Mouse (Mus musculus): ENCODE results near the gene Gadd45b. TPM values are rescaled to one million over a fixed set of nuclear protein-coding genes. Genes with fewer than 3 reads are reported as not detected.

Gadd45b gene
- total RNA-seq, 2 experiments from 2014 or later, result 16.4 to 19.0 TPM

- no peak for DNase-seq (ENCODE audit: low spot score in 2 of 2)
- intact Hi-C loops (cut with DNase I), result no loop called here
Measured at GRCm38 (mm10) chr10:80932700-80933420, 3.0 kb downstream of the Gadd45b start.

GRCm38 (mm10) chr10:80933421-80933979 is 3.6 kb downstream of the Gadd45b start:
- peak in 1 of 2 experiments; percentile 17 for DNase-seq (ENCODE audit: low spot score in 2 of 2)
- intact Hi-C loops (cut with DNase I), result no loop called here

GRCm38 (mm10) chr10:80934136-80934985 is 4.5 kb downstream of the Gadd45b start:
- no peak for DNase-seq (ENCODE audit: low spot score in 2 of 2)
- intact Hi-C loops (cut with DNase I), result no loop called here

- intact Hi-C loops (cut with DNase I), result no loop called here
- DNase-seq (ENCODE audit: low spot score in 2 of 2), result no peak
Measured at GRCm38 (mm10) chr10:80935241-80935640, 5.4 kb downstream of the Gadd45b start.

DNA sequence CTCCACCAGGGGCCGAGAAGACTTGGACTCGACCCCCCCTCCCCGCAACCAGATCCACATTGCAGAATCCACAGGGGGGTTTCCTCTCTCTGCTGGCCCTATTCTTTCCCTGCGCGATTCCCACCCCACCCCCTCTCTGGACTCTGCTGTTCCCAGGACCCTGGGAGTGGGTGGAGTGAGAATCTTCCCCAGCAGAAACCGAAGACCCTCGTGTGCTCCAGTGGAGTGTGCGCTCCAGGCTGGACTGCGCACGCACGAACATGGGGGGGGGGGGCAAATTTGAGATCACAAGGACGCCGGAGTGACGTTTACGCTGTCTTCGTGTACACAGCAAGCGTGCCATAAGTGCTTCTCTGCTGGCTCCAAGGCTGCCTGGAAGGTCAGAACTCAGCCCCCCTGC is 5.8 kb downstream of the Gadd45b start:
- no peak for DNase-seq (ENCODE audit: low spot score in 2 of 2)
- intact Hi-C loops (cut with DNase I), result no loop called here

DNA sequence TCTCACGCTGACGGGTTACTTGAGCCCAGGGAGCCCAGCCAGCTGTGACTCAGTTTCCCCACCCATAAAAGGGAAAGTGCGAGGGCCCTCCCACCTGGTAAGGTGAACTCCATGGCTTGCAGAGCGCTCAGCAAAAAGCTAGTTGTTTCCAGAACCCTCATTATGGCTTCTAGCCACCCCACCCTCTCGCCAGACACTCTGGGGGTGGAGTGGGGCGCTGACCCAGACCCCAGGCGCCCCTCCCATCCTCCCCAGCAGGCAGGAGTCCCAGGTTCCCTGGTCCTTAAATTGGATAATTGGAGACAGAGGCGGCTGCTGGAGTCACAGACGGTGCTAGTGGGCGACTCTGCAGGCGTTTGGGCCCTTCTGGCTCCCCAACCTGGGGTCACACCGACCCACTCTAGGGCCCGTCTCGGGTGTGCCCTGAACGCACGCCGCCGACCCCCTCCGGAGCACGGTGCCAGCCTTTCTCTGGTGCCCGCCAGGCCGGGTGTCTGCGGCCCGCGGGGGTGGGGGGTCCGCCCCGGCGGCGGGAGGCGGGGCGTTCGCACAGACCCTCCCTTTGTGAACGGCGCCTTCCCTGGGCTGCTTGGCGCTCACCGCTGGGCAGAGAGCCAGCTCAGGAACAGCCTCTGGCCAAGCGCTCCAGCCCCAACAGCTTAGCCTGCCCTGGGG is 6.4 kb downstream of the Gadd45b start:
- peak in 1 of 2 experiments; percentile 27 for DNase-seq (ENCODE audit: low spot score in 2 of 2)
- intact Hi-C loops (cut with DNase I), result no loop called here

DNA sequence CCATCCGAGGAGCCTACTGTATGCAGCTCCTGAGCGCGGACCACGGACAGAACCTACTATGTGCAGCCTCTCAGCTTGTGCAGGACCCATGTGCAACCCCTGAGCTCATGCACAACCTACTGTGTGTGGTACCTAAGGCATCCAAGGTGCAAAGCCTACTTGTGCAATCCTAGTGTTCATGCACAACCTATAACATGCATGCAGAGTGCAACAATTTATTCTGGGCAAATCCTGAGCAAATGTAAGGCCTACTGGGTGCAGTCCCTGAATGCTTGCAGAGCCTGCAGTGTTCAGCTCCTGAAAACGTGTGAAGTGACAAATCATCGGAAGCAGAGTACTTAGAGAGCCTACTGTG is 6.9 kb downstream of the Gadd45b start:
- intact Hi-C loops (cut with DNase I), result no loop called here
- no peak for DNase-seq (ENCODE audit: low spot score in 2 of 2)

DNA sequence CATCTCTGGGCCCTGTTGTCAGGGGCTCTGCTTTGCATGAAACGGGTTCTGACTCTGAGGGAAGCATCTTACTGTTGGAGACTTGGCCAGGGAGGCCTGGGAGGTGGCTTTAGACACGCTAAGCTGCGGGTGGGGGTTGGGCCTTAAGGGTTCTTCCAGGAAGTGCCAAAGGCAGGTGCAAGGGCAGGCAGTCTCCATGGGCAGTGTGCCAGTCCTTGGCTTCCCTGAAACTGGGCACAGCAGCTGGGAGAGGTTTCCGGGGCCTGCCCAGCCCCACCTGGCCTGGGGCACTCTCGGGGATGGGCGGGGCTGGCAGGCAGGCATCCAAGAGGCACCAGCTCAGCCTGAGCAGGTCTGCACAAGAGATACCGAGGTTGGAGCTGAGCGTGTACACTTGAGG is 7.8 kb downstream of the Gadd45b start:
- DNase-seq (ENCODE audit: low spot score in 2 of 2), result no peak
- intact Hi-C loops (cut with DNase I), result no loop called here

- intact Hi-C loops (cut with DNase I), result no loop called here
- no peak for DNase-seq (ENCODE audit: low spot score in 2 of 2)
Measured at GRCm38 (mm10) chr10:80938831-80939550, 9.1 kb downstream of the Gadd45b start.

DNA sequence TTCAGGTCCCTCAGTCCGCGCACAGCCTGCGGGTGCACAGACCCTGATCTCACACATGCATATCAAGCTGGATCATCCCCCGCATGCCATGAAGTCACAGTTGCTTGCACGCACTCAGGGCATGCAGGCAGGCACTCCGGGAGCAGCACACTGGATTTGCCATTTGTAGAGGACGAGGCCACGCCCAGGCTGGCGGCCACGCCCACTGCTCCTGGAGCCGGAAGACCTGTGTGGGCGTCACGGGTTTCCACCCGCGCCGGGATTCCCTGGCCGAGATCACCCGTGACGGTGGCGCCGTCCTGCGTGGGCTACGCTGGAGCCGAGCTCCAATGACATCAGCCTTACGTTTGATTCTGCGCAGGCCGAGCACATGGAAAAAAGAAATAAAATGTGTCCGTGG is 9.8 kb downstream of the Gadd45b start:
- intact Hi-C loops (cut with DNase I), result no loop called here
- DNase-seq (ENCODE audit: low spot score in 2 of 2), result peak; percentile 77 to 86

GRCm38 (mm10) chr10:80940320-80940987 is 10.6 kb downstream of the Gadd45b start:
- DNase-seq (ENCODE audit: low spot score in 2 of 2), result no peak
- intact Hi-C loops (cut with DNase I), result no loop called here

DNA sequence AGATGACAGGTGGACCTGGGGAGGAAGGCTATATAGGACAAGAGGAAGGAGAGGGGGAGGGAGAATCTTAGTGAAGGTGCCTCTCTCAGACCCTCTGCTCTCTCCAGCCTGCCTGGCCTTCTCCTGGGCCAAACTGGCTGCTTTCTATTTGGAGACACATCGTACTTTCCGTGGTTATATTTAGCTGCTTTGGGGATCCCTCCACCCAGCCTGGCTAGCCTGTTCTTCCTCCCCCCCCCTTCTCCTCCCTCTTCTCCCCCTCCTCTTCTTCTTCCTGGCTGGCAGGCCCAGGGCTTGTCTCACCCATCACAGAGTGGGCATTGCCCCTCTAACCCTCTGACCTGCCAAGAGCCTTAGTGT is 11.1 kb downstream of the Gadd45b start:
- intact Hi-C loops (cut with DNase I), result no loop called here
- no peak for DNase-seq (ENCODE audit: low spot score in 2 of 2)

DNA sequence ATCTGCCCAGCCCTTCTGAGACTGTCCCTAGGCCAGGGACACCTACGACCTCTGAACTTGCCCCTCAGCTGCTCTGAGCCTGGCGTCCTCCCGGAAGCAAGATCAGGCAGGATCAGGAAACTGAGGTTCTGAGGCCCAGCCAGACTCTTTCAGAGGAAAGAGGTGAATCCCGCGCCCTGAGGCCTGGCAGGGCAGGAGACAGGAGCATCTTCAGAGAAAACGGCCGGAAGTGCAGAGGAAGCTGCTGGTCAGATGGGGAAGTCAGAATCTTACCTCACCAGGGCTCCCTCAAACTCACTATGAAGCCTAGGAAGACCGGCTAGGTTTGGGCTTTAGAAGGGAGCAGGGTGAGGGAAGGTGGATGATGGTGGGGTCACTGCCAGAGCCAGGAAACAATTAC is 13.0 kb downstream of the Gadd45b start:
- no peak for DNase-seq (ENCODE audit: low spot score in 2 of 2)
- intact Hi-C loops (cut with DNase I), result no loop called here

- DNase-seq (ENCODE audit: low spot score in 2 of 2), result no peak
- intact Hi-C loops (cut with DNase I), result no loop called here
Measured at GRCm38 (mm10) chr10:80943701-80944100, 13.8 kb downstream of the Gadd45b start.

DNA sequence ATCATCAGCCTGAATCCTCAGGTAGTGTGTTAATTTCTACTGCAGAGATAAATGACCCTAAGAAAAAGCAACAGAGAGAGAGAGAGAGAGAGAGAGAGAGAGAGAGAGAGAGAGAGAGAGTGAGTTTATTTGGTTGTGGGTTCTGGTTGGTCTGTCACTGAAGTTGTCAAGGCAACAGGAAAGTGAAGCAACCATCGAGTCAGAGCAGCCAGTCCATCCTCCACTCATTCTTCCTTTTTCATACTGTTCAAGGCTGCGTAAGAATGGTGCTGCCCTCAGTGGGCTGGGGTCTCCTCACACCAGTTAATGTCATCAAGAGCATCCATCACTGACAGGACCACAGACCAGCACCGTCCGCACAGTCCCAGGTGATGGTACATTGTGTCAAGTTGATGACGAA is 14.4 kb downstream of the Gadd45b start:
- intact Hi-C loops (cut with DNase I), result no loop called here
- no peak for DNase-seq (ENCODE audit: low spot score in 2 of 2)

GRCm38 (mm10) chr10:80946684-80947437 is 17.0 kb downstream of the Gadd45b start:
- intact Hi-C loops (cut with DNase I), result no loop called here

GRCm38 (mm10) chr10:80947802-80948201 is 17.9 kb downstream of the Gadd45b start:
- no peak for DNase-seq (ENCODE audit: low spot score in 2 of 2)
- intact Hi-C loops (cut with DNase I), result no loop called here

More at GRCm38 (mm10) chr10:80946684-80947437, 17.0 kb downstream of the Gadd45b start:
- no peak for DNase-seq (ENCODE audit: low spot score in 2 of 2)

DNA sequence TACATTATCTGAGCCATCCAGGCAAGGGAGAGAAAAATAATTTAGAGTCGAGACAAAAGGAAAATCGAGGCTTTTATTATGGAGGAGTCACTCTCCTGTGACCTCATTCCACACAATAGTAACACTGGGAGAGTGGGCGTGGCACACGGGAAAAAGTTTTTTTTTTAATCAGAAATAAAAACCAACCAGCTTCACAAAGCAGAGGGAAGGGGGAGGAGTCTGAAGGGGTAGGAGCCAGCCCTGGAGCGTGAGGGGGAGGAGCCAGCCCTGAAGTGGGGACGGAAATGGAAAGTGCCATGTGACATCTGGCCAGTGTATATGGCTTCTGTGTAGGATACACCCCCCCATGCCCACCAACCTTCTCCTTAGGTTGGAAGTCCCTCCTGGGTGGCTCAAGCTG is 18.7 kb downstream of the Gadd45b start:
- no peak for DNase-seq (ENCODE audit: low spot score in 2 of 2)
- intact Hi-C loops (cut with DNase I), result no loop called here
